Mouse (Mus musculus): Measurements from ENCODE around the gene Lef1. TPM values are rescaled to one million over a fixed set of nuclear protein-coding genes. Genes with fewer than 3 reads are reported as not detected.

The Lef1 gene
- total and polyA plus RNA-seq, 3 experiments = 0.18 to 0.54 TPM; not detected in 1

GRCm38 (mm10) chr3:131207846-131208245 lies 97.6 kb downstream of the Lef1 start:
- Histone ChIP-seq H3K27ac (ENCODE audit: control insufficient read depth, low read depth, low read length) (peak overlapping the region; percentile 80), H3K4me3 (ENCODE audit: control insufficient read depth in 1 of 2, insufficient read depth in 1 of 2, low read depth in 2 of 2, low read length in 2 of 2) (no peak overlapping the region; a peak in 1 of 4 replicates), H3K27me3 (ENCODE audit: control insufficient read depth in 1 of 2, insufficient read depth in 2 of 2, low read length in 2 of 2) (no peaks in the 10 kb centered on the region), H3K9ac (ENCODE audit: control insufficient read depth, low read depth, low read length, poor library complexity, severe bottlenecking) (peak overlapping the region; percentile 82), H3K79me2 (ENCODE audit: control insufficient read depth, insufficient read depth, low read length, poor library complexity) (no peaks in the 10 kb centered on the region), H3K9me3 (replicated peaks; ENCODE audit: insufficient read depth, low read length) (no peaks in the 10 kb centered on the region), H3K36me3 (ENCODE audit: control insufficient read depth in 1 of 2, insufficient read depth in 2 of 2, low read length in 2 of 2) (peaks cover 0 to 6% of the 10 kb centered on the region in 2 experiments; a peak in 2 of 4 replicates), H3K4me1 (ENCODE audit: control insufficient read depth in 1 of 2, insufficient read depth in 2 of 2, low read length in 2 of 2) (peaks cover 0 to 13% of the 10 kb centered on the region in 2 experiments; a peak in 2 of 4 replicates)
- peak; percentile 39 for DNase-seq (ENCODE audit: low read depth, low spot score)
- TF ChIP-seq CTCF (IDR thresholded peaks at IDR 0.05 in 2 of 3, conservative IDR thresholded peaks at IDR 0.05 in 1 of 3; ENCODE audit: control insufficient read depth in 1 of 3, insufficient read depth in 1 of 3, low read depth in 2 of 3, low read length in 3 of 3, poor library complexity in 1 of 3, severe bottlenecking in 1 of 3) = 0 out of 6 replicates have a peak, but pooled peaks of 1 of the 3 experiments have one; percentile 1
- TF ChIP-seq ELF1 (IDR thresholded peaks at IDR 0.05; ENCODE audit: low read depth, low read length) = no peak

- no peaks in the 10 kb centered on the region for H3K9me3 ChIP-seq (replicated peaks; ENCODE audit: insufficient read depth, low read length)
- no peaks in the 10 kb centered on the region for H3K79me2 ChIP-seq (ENCODE audit: control insufficient read depth, insufficient read depth, low read length, poor library complexity)
- peak overlapping the region; percentile 82 for H3K9ac ChIP-seq (ENCODE audit: control insufficient read depth, low read depth, low read length, poor library complexity, severe bottlenecking)
- H3K27me3 ChIP-seq (ENCODE audit: control insufficient read depth in 1 of 2, insufficient read depth in 2 of 2, low read length in 2 of 2) = no peaks in the 10 kb centered on the region
- peaks cover 0 to 13% of the 10 kb centered on the region in 2 experiments; a peak in 2 of 4 replicates for H3K4me1 ChIP-seq (ENCODE audit: control insufficient read depth in 1 of 2, insufficient read depth in 2 of 2, low read length in 2 of 2)
- peak overlapping the region; percentile 28 to 45; a peak in 3 of 4 replicates for H3K4me3 ChIP-seq (ENCODE audit: control insufficient read depth in 1 of 2, insufficient read depth in 1 of 2, low read depth in 2 of 2, low read length in 2 of 2)
- H3K36me3 ChIP-seq (ENCODE audit: control insufficient read depth in 1 of 2, insufficient read depth in 2 of 2, low read length in 2 of 2) = peaks cover 0 to 6% of the 10 kb centered on the region in 2 experiments; a peak in 2 of 4 replicates
- H3K27ac ChIP-seq (ENCODE audit: control insufficient read depth, low read depth, low read length) = peak overlapping the region; percentile 80
- DNase-seq (ENCODE audit: low read depth, low spot score) = peak; percentile 86
- TF ChIP-seq RAD21 (IDR thresholded peaks at IDR 0.05; ENCODE audit: low read depth, low read length) (no peak), POLR2A (IDR thresholded peaks at IDR 0.05; ENCODE audit: control insufficient read depth in 1 of 2, insufficient read depth in 1 of 2, low read depth in 1 of 2, low read length in 2 of 2, poor library complexity in 1 of 2) (peak; percentile 25 to 52; a peak in 1 of 4 replicates), NELFE (IDR thresholded peaks at IDR 0.05; ENCODE audit: low read depth, low read length) (no peak), TBP (IDR thresholded peaks at IDR 0.05; ENCODE audit: low read depth, low read length) (0 out of 2 replicates have a peak, but pooled peaks have one; percentile 50), ELF1 (IDR thresholded peaks at IDR 0.05; ENCODE audit: low read depth, low read length) (peak; percentile 32; the same call in 1 of the 2 replicates), RCOR1 (IDR thresholded peaks at IDR 0.05; ENCODE audit: low read depth, low read length) (no peak), GABPA (IDR thresholded peaks at IDR 0.05; ENCODE audit: low read depth, low read length) (no peak), HCFC1 (IDR thresholded peaks at IDR 0.05; ENCODE audit: low read depth, low read length) (peak; percentile 36; the same call in 1 of the 2 replicates), POLR2AphosphoS2 (IDR thresholded peaks at IDR 0.05; ENCODE audit: low read length) (no peak), MAFK (IDR thresholded peaks at IDR 0.05; ENCODE audit: borderline replicate concordance, low read depth, low read length) (no peak), KAT2A (conservative IDR thresholded peaks at IDR 0.05; ENCODE audit: low read depth, low read length) (no peak), EP300 (IDR thresholded peaks at IDR 0.05; ENCODE audit: low read depth in 1 of 2, low read length in 2 of 2) (peak; percentile 25 to 68; a peak in 2 of 4 replicates), MXI1 (IDR thresholded peaks at IDR 0.05; ENCODE audit: low read depth, low read length) (peak; percentile 36; the same call in 1 of the 2 replicates), MAZ (IDR thresholded peaks at IDR 0.05; ENCODE audit: low read depth, low read length) (peak; percentile 39; the same call in 1 of the 2 replicates), SMC3 (IDR thresholded peaks at IDR 0.05; ENCODE audit: low read depth, low read length) (no peak), ZC3H11A (IDR thresholded peaks at IDR 0.05; ENCODE audit: low read depth, low read length) (no peak), SIN3A (IDR thresholded peaks at IDR 0.05; ENCODE audit: low read length) (no peak), UBTF (IDR thresholded peaks at IDR 0.05; ENCODE audit: borderline replicate concordance, insufficient read depth, low read depth, low read length) (no peak), POLR2AphosphoS5 (IDR thresholded peaks at IDR 0.05; ENCODE audit: borderline replicate concordance, low read depth, low read length) (no peak), ZMIZ1 (IDR thresholded peaks at IDR 0.05; ENCODE audit: low read depth, low read length) (no peak), ETS1 (IDR thresholded peaks at IDR 0.05; ENCODE audit: low read depth, low read length) (peak; percentile 37), E2F4 (IDR thresholded peaks at IDR 0.05; ENCODE audit: borderline replicate concordance, low read depth, low read length) (no peak), USF2 (IDR thresholded peaks at IDR 0.05; ENCODE audit: borderline replicate concordance in 1 of 2, insufficient read depth in 1 of 2, low read depth in 1 of 2, low read length in 2 of 2) (no peak), CHD2 (IDR thresholded peaks at IDR 0.05; ENCODE audit: low read length) (no peak), JUND (IDR thresholded peaks at IDR 0.05; ENCODE audit: low read depth, low read length) (no peak), ZNF384 (IDR thresholded peaks at IDR 0.05; ENCODE audit: low read depth, low read length) (no peak), GATA1 (IDR thresholded peaks at IDR 0.05; ENCODE audit: low read depth, low read length) (0 out of 2 replicates have a peak, but pooled peaks have one; percentile 19), TCF12 (IDR thresholded peaks at IDR 0.05; ENCODE audit: low read depth, low read length) (no peak), MYC (IDR thresholded peaks at IDR 0.05; ENCODE audit: low read depth, low read length) (0 out of 2 replicates have a peak, but pooled peaks have one; percentile 46)
These were observed 98.1 kb downstream of the Lef1 start for GRCm38 (mm10) chr3:131208265-131208891.

All from MEL (cell line).